In the genomic region with DNA sequence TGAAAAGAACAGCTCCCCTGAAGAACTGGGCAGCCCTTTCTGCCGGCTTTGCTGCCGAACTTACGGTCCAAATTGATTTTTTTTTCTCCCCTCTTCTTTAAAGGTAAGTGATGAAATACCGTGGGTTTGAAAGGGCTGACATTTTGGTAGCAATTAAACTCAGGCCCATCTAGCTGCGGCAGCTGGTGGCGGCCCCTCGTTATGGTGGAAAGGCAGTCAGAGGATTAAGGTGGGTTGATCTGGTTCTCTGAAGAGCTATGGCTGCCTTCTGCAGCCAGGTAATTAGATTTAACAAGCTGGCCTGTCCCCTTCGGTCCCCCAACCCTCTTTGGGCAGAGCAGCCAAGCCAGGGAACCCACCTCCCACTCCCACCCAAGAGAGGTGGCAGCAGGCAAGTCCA, we compare ENCODE assay signal across 16 mouse cellular contexts.
"Had no signal": no experiment of that assay in that cellular context is flagged by ENCODE, and none has a peak within 500 bp of the region (broad histone marks: within the 10 kb centered on the region; RNA-seq: fewer than 3 reads in every experiment).

No protein-coding gene starts in this region.

- H3K27ac ChIP-seq: kidney, postnatal 0 days; limb, embryonic 13.5 days; liver, embryonic 15.5 days; neural tube, embryonic 12.5 days; stomach, embryonic 15.5 days had no signal

- H3K4me2 ChIP-seq: limb, embryonic 13.5 days; liver, embryonic 15.5 days; neural tube, embryonic 12.5 days; stomach, embryonic 15.5 days had no signal

- H3K27me3 ChIP-seq: liver, embryonic 15.5 days; neural tube, embryonic 12.5 days; stomach, embryonic 15.5 days had no signal

- H3K9ac ChIP-seq: limb, embryonic 13.5 days; liver, embryonic 15.5 days; neural tube, embryonic 12.5 days; stomach, embryonic 15.5 days had no signal

- H3K9me3 ChIP-seq: limb, embryonic 13.5 days; liver, embryonic 15.5 days; neural tube, embryonic 12.5 days; stomach, embryonic 15.5 days had no signal

- ATAC-seq: lung, postnatal 0 days had no signal

- H3K4me1 ChIP-seq: liver, embryonic 15.5 days; stomach, embryonic 15.5 days had no signal

- H3K4me3 ChIP-seq: limb, embryonic 13.5 days; liver, embryonic 15.5 days; neural tube, embryonic 12.5 days; stomach, embryonic 15.5 days had no signal

- H3K36me3 ChIP-seq: limb, embryonic 13.5 days; liver, embryonic 15.5 days; neural tube, embryonic 12.5 days; stomach, embryonic 15.5 days had no signal

- DNase-seq: kidney, adult 11 months; kidney, adult 9 months; kidney, postnatal 36 days; layer of hippocampus, adult 9-11 months; layer of hippocampus, postnatal 36 days; lung, adult 2 months; lung, postnatal 36 days; right cerebral cortex, postnatal 14 days; thymus, adult 2 months; thymus, postnatal 36 days had no signal
